Mouse (Mus musculus): Measurements from ENCODE around the gene Map7.
A peak's percentile ranks its signal among the peaks of the same experiment; 100 is the strongest.

Map7 gene

GRCm38 (mm10) chr10:20148130-20148772 is at the start of gene Map7:
Gene Map7 (plus strand): TSS chr10:20148471.
- no peak for DNase-seq (ENCODE audit: low spot score)

- DNase-seq (ENCODE audit: low spot score), result no peak
These were observed 46.8 kb upstream of the Map7 start for GRCm38 (mm10) chr10:20101456-20101855.

GRCm38 (mm10) chr10:20104271-20104931 is 43.9 kb upstream of the Map7 start:
- peak; percentile 54 for DNase-seq (ENCODE audit: low spot score)

GRCm38 (mm10) chr10:20105575-20105974 is 42.7 kb upstream of the Map7 start:
- no peak for DNase-seq (ENCODE audit: low spot score)

- DNase-seq (ENCODE audit: low spot score), result no peak
These were observed 41.2 kb upstream of the Map7 start for GRCm38 (mm10) chr10:20107031-20107430.

- no peak for DNase-seq (ENCODE audit: low spot score)
These were observed 36.8 kb upstream of the Map7 start for GRCm38 (mm10) chr10:20111508-20111907.

- no peak for DNase-seq (ENCODE audit: low spot score)
These were observed 36.0 kb upstream of the Map7 start for GRCm38 (mm10) chr10:20112026-20112973.

- DNase-seq (ENCODE audit: low spot score), result no peak
These were observed 28.5 kb upstream of the Map7 start for GRCm38 (mm10) chr10:20119504-20120425.

- DNase-seq (ENCODE audit: low spot score), result no peak
These were observed 26.3 kb upstream of the Map7 start for GRCm38 (mm10) chr10:20121981-20122380.

- DNase-seq (ENCODE audit: low spot score), result no peak
These were observed 24.9 kb upstream of the Map7 start for GRCm38 (mm10) chr10:20123401-20123800.

- peak; percentile 26 for DNase-seq (ENCODE audit: low spot score)
These were observed 23.7 kb upstream of the Map7 start for GRCm38 (mm10) chr10:20124576-20124975.

- DNase-seq (ENCODE audit: low spot score), result no peak
These were observed 23.0 kb upstream of the Map7 start for GRCm38 (mm10) chr10:20125226-20125625.

GRCm38 (mm10) chr10:20132933-20133652 is 15.2 kb upstream of the Map7 start:
- no peak for DNase-seq (ENCODE audit: low spot score)

- peak; percentile 25 for DNase-seq (ENCODE audit: low spot score)
These were observed 12.8 kb upstream of the Map7 start for GRCm38 (mm10) chr10:20135350-20136058.

GRCm38 (mm10) chr10:20136505-20136904 is 11.8 kb upstream of the Map7 start:
- DNase-seq (ENCODE audit: low spot score), result no peak

- peak; percentile 47 for DNase-seq (ENCODE audit: low spot score)
These were observed 6.9 kb upstream of the Map7 start for GRCm38 (mm10) chr10:20141376-20141775.

- peak; percentile 69 for DNase-seq (ENCODE audit: low spot score)
These were observed 476 bp downstream of the Map7 start for GRCm38 (mm10) chr10:20148773-20149120.

- peak; percentile 55 for DNase-seq (ENCODE audit: low spot score)
These were observed 1.0 kb downstream of the Map7 start for GRCm38 (mm10) chr10:20149121-20149834.

GRCm38 (mm10) chr10:20149835-20150355 is 1.6 kb downstream of the Map7 start:
- DNase-seq (ENCODE audit: low spot score), result no peak

All from ovary, postnatal 36 days (tissue).